Mouse (Mus musculus) lung, postnatal 25 days (tissue): ENCODE data around the gene Cdh12.

Source experiments
- DNase-seq: peaks from one replicate; pipeline ENCODE4 v3.0.0; 2022; ENCODE audit warnings: low spot score

Cdh12 gene

GRCm38 (mm10) chr15:20711859-20712258, 262.8 kb downstream of the Cdh12 start:
- DNase-seq, result no peak

- DNase-seq, result no peak
These were observed 323.2 kb downstream of the Cdh12 start for GRCm38 (mm10) chr15:20772289-20772688.

GRCm38 (mm10) chr15:20773423-20773822, 324.4 kb downstream of the Cdh12 start:
- no peak for DNase-seq

- DNase-seq, result no peak
These were observed 347.9 kb downstream of the Cdh12 start for GRCm38 (mm10) chr15:20796999-20797398.

GRCm38 (mm10) chr15:20798541-20798940, 349.5 kb downstream of the Cdh12 start:
- DNase-seq, result no peak

- DNase-seq, result no peak
These were observed 386.8 kb downstream of the Cdh12 start for GRCm38 (mm10) chr15:20835887-20836286.

- no peak for DNase-seq
These were observed 387.9 kb downstream of the Cdh12 start for GRCm38 (mm10) chr15:20836991-20837390.

GRCm38 (mm10) chr15:20841479-20841878, 392.4 kb downstream of the Cdh12 start:
- no peak for DNase-seq

GRCm38 (mm10) chr15:20863076-20863475, 414.0 kb downstream of the Cdh12 start:
- DNase-seq, result no peak

GRCm38 (mm10) chr15:20872518-20872917, 423.5 kb downstream of the Cdh12 start:
- DNase-seq, result no peak

- DNase-seq, result no peak
These were observed 427.9 kb downstream of the Cdh12 start for GRCm38 (mm10) chr15:20876993-20877392.

GRCm38 (mm10) chr15:20893471-20893870, 444.4 kb downstream of the Cdh12 start:
- DNase-seq, result no peak

- no peak for DNase-seq
These were observed 453.5 kb downstream of the Cdh12 start for GRCm38 (mm10) chr15:20902568-20902967.

- DNase-seq, result no peak
These were observed 479.2 kb downstream of the Cdh12 start for GRCm38 (mm10) chr15:20928221-20928620.

- DNase-seq, result no peak
These were observed 494.9 kb downstream of the Cdh12 start for GRCm38 (mm10) chr15:20944000-20944399.

- DNase-seq, result no peak
These were observed 518.4 kb downstream of the Cdh12 start for GRCm38 (mm10) chr15:20967463-20967862.

- DNase-seq, result no peak
These were observed 522.0 kb downstream of the Cdh12 start for GRCm38 (mm10) chr15:20971041-20971440.

GRCm38 (mm10) chr15:21000541-21000940, 551.5 kb downstream of the Cdh12 start:
- no peak for DNase-seq

GRCm38 (mm10) chr15:21007931-21008330, 558.9 kb downstream of the Cdh12 start:
- DNase-seq, result no peak

GRCm38 (mm10) chr15:21008487-21008886, 559.4 kb downstream of the Cdh12 start:
- no peak for DNase-seq

- no peak for DNase-seq
These were observed 559.9 kb downstream of the Cdh12 start for GRCm38 (mm10) chr15:21008969-21009368.

- DNase-seq, result no peak
These were observed 614.6 kb downstream of the Cdh12 start for GRCm38 (mm10) chr15:21063683-21064082.

GRCm38 (mm10) chr15:21069264-21069663, 620.2 kb downstream of the Cdh12 start:
- no peak for DNase-seq

GRCm38 (mm10) chr15:21092824-21093223, 643.8 kb downstream of the Cdh12 start:
- DNase-seq, result no peak
